Mouse (Mus musculus): ENCODE data around the gene Adad2. TPM values are rescaled to one million over a fixed set of nuclear protein-coding genes. Genes with fewer than 3 reads are reported as not detected.

The Adad2 gene
- total RNA-seq, 2 experiments from 2014 or later, result not detected

DNA sequence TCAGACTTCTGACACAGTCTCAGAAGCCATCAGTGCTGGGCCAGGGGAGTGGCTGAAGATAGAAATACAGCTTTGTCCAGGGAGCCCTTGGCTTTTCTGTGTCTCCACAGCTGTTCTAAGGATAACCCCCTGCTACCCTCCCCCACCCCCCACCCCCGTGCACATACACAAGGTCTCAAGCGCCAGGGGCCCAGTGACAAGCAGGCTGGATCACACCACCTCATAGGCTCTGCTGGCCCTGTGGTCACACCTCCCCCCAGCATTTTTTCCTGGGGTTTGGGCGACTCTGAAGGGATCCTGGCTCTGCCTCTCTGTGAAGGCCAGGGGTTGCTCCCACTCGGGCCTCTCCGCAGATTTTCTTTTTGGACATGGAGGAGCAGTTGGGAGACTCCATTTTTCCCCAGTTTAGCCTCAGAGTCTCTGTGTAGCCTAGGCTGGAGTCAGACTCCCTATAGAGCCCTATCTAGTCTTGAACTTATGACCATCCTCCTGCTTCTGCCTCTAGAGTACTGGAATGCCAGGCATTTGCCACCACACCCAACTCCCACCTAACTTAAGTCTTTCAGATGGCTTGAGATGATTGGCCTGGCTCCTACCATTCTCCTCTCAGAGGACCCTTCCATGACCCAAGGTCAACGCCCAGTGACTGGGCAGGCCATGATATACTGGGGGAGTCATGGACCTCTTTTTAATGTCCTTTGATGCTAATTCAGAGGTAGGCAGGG lies 7.7 kb downstream of the Adad2 start:
- no peak for TF ChIP-seq CTCF (IDR thresholded peaks at IDR 0.05)
- no peak for DNase-seq
- no peak overlapping the region for H3K4me3 ChIP-seq
- intact Hi-C loops (cut with DNase I), result no loop called here
- peak overlapping the region; percentile 91 for H3K27ac ChIP-seq

DNA sequence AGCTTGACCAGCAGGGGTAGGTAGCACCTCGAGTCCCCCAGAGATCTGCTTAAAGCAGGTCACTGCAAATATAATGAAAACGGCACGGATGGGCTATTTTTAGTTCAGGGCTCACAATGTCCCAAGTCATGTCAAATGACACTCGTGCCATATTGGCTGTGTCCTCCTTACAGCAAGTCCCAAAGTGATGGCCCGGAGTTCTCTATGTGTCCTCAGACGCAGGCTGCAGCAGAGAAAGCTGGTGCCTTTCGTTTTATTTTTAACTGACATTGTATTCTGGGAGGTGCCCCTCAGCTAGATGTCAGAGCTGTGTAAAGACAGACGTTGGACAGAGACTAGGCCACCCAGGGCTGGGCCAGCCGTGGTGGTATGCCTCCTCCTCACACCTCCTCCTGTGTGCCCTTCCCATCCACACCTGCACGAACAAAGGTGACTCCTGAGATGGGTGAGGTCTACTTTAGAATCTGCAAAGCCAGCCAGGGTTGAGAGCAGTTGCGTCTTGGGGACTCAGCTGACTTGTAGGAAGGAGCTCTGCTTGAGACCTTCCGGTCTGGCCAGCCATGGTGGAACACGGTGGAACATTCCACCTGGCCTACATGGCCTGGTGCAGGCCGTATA lies 8.4 kb downstream of the Adad2 start:
- DNase-seq, result no peak
- no peak for TF ChIP-seq CTCF (IDR thresholded peaks at IDR 0.05)
- peak overlapping the region; percentile 91 for H3K27ac ChIP-seq
- H3K4me3 ChIP-seq, result no peak overlapping the region
- intact Hi-C loops (cut with DNase I), result no loop called here

GRCm38 (mm10) chr8:119622555-119622954 lies 10.0 kb downstream of the Adad2 start:
- Histone ChIP-seq H3K27ac (peak overlapping the region; percentile 91), H3K4me3 (no peak overlapping the region)
- no peak for TF ChIP-seq CTCF (IDR thresholded peaks at IDR 0.05)
- no peak for DNase-seq
- intact Hi-C loops (cut with DNase I), result no loop called here

GRCm38 (mm10) chr8:119623061-119623460 lies 10.5 kb downstream of the Adad2 start:
- H3K27ac ChIP-seq, result peak overlapping the region; percentile 91
- DNase-seq, result peak; percentile 66
- no peak overlapping the region for H3K4me3 ChIP-seq
- no peak for TF ChIP-seq CTCF (IDR thresholded peaks at IDR 0.05)
- intact Hi-C loops (cut with DNase I), result no loop called here

DNA sequence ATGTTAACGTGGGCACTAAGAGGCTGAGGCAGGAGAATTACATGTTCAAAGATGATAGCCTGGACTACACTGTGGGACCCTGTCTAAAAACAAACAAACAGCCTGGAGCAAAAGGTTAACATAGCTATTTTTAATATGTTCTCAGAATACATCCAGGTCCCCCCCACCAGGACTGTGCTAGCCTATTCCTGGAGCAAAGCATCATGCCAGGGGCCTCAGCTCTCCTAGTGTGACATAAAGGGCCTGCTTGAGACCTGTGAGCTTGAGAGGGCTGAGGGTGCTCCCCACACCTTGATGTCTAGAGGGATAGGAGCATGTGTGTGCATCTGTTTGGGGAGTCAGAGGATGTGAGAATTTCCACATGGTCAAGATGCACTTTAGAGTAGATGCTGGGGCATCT lies 11.2 kb downstream of the Adad2 start:
- intact Hi-C loops (cut with DNase I), result no loop called here
- Histone ChIP-seq H3K4me3 (no peak overlapping the region), H3K27ac (peak overlapping the region; percentile 91)
- TF ChIP-seq CTCF (IDR thresholded peaks at IDR 0.05), result no peak
- peak; percentile 71 for DNase-seq

- peak; percentile 72 for DNase-seq
- H3K27ac ChIP-seq, result peak overlapping the region; percentile 91
- TF ChIP-seq CTCF (IDR thresholded peaks at IDR 0.05), result no peak
- H3K4me3 ChIP-seq, result no peak overlapping the region
- intact Hi-C loops (cut with DNase I), result no loop called here
Measured at GRCm38 (mm10) chr8:119624916-119625315, 12.4 kb downstream of the Adad2 start.

DNA sequence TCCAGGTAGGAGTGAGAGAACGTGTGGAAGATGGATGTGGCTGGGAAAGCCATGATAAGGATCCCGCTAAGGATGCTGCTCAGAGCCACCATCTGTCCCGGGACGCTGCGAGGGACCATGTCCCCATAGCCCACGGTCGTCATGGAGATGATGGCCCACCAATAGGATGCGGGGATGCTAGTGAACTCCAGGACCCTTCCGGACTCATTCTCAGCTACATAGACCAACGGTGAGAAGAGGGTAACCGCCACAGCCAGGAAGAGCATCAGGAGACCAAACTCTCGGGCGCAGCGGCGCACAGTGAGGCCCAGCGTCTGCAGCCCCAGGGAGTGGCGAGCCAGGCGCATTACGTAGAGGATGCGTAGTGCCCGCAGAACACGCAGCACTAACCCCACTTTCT lies 13.2 kb downstream of the Adad2 start:
- DNase-seq, result no peak
- intact Hi-C loops (cut with DNase I), result no loop called here
- TF ChIP-seq CTCF (IDR thresholded peaks at IDR 0.05), result no peak
- peak overlapping the region; percentile 35; the same call in 1 of the 2 replicates for H3K4me3 ChIP-seq
- peak overlapping the region; percentile 91 for H3K27ac ChIP-seq

DNA sequence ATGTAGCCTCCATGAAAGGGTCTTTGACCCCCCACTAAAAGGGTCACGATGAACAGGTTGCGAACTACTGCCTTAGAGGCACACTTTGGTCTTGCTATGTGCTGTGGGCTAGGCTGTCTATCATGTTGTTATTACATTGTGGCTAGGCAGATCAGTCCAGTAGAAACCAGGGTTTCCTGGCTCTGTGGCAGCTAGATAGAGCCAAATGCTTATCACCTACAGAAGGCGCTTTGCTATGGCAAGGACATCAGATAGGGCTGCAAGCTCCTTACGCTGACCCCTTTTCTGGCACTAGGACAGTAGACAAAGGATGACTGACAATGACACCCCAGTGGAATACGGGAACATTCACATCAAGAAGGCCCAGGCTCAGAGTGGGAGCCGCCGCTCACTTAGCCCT lies 14.7 kb downstream of the Adad2 start:
- DNase-seq, result no peak

GRCm38 (mm10) chr8:119627613-119628359 lies 15.2 kb downstream of the Adad2 start:
- intact Hi-C loops (cut with DNase I), result no loop called here

More for the DNA sequence above, 14.7 kb downstream of the Adad2 start:
- Histone ChIP-seq H3K27ac (peak overlapping the region; percentile 17; the same call in 1 of the 2 replicates), H3K4me3 (no peak overlapping the region)
- TF ChIP-seq CTCF (IDR thresholded peaks at IDR 0.05), result no peak
- intact Hi-C loops (cut with DNase I), result no loop called here

DNA sequence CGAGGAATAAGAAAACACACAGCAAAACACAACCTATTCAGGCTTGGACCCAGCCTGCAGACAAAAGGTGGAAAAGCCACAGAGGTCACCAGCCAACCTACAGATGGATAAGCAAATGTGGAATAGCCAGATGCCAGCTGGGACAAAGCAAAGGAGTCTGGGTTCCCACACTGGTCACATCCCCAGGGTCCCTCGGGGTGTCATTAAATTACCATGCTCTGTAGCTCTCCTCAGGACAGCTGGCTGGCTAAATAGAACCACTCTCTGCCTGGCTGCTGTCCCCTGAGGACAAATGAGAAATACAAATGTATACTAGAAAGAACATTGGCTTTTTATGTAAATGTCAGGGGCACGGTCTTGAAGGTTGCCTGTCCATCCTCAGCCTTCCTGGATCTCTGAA lies 18.3 kb downstream of the Adad2 start:
- TF ChIP-seq CTCF (IDR thresholded peaks at IDR 0.05), result no peak

More at GRCm38 (mm10) chr8:119627613-119628359, 15.2 kb downstream of the Adad2 start:
- peak overlapping the region; percentile 17; the same call in 1 of the 2 replicates for H3K27ac ChIP-seq
- DNase-seq, result no peak
- no peak overlapping the region for H3K4me3 ChIP-seq
- TF ChIP-seq CTCF (IDR thresholded peaks at IDR 0.05), result no peak

GRCm38 (mm10) chr8:119632246-119632645 lies 19.7 kb downstream of the Adad2 start:
- Histone ChIP-seq H3K4me3 (no peak overlapping the region), H3K27ac (no peak overlapping the region)
- TF ChIP-seq CTCF (IDR thresholded peaks at IDR 0.05), result no peak
- no peak for DNase-seq
- intact Hi-C loops (cut with DNase I), result no loop called here

More for the DNA sequence above, 18.3 kb downstream of the Adad2 start:
- intact Hi-C loops (cut with DNase I), result no loop called here
- no peak overlapping the region for H3K27ac ChIP-seq
- H3K4me3 ChIP-seq, result no peak overlapping the region
- DNase-seq, result no peak

DNA sequence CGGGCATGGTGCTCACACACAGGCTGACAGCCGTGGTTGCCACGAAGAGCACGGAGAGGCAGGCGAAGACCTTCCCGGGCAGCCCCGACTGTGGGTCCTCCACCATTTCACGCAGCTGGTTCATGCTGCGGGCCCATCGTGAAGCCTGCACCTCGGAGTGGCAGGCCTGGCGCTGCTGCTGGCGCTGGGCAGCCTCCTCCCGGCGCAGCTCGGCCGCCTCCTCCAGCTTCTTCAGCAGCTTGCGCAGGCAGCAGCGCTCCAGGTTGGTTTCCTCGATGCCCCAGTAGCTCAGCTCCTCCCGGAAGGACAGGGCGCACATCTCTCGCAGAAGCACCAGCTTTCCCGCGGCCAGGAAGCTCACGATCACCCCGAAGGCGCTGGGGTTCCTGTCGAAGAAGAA lies 20.4 kb downstream of the Adad2 start:
- intact Hi-C loops (cut with DNase I), result no loop called here

More for the DNA sequence above, 20.4 kb downstream of the Adad2 start:
- Histone ChIP-seq H3K4me3 (no peak overlapping the region), H3K27ac (no peak overlapping the region)
- DNase-seq, result no peak
- no peak for TF ChIP-seq CTCF (IDR thresholded peaks at IDR 0.05)

Measured in gastrocnemius, adult 2 months (tissue).